Mouse (Mus musculus) MEL (cell line): ENCODE data around the gene Tyr. TPM values are rescaled to one million over a fixed set of nuclear protein-coding genes. Genes with fewer than 3 reads are reported as not detected.

Experiments
- DNase-seq: peaks from one replicate; pipeline ENCODE4 v3.0.0; 2011; ENCODE audit warnings: low read depth, low spot score
- H3K27ac ChIP-seq: 2 replicates; pipeline ENCODE4 v1.5.1; 2012; ENCODE audit warnings: low read depth, mild to moderate bottlenecking, control low read depth, low read length, moderate library complexity; ENCODE audit not compliant: control insufficient read depth
- H3K27me3 ChIP-seq, 2 experiments: fragments of 150-350 bp in 1 of 2; sonication (generic) in 1 of 2; 2 replicates each; pipeline ENCODE4 v1.6.1; 2012; ENCODE audit warnings: low read length in 2 of 2, mild to moderate bottlenecking in 2 of 2, improper control_type of control experiment in 1 of 2, moderate library complexity in 1 of 2; ENCODE audit not compliant: insufficient read depth in 2 of 2, control insufficient read depth in 1 of 2
- H3K36me3 ChIP-seq, 2 experiments: 2 replicates each; pipeline ENCODE4 v1.6.1; 2012 to 2014; ENCODE audit warnings: low read length in 2 of 2, improper control_type of control experiment in 1 of 2, inconsistent platforms in 1 of 2, mild to moderate bottlenecking in 1 of 2; ENCODE audit not compliant: insufficient read depth in 2 of 2, control insufficient read depth in 1 of 2
- H3K4me1 ChIP-seq, 2 experiments: fragments of 150-350 bp in 1 of 2; sonication (generic) in 1 of 2; 2 replicates each; pipeline ENCODE4 v1.6.1; 2012; ENCODE audit warnings: low read length in 2 of 2, improper control_type of control experiment in 1 of 2, mild to moderate bottlenecking in 1 of 2; ENCODE audit not compliant: insufficient read depth in 2 of 2, control insufficient read depth in 1 of 2
- H3K4me3 ChIP-seq, 2 experiments: fragments of 150-350 bp in 1 of 2; sonication (generic) in 1 of 2; 2 replicates each; pipeline ENCODE4 v1.5.1; 2012; ENCODE audit warnings: low read depth in 2 of 2, low read length in 2 of 2, mild to moderate bottlenecking in 2 of 2, moderate library complexity in 2 of 2, control low read depth in 1 of 2, improper control_type of control experiment in 1 of 2; ENCODE audit not compliant: control insufficient read depth in 1 of 2, insufficient read depth in 1 of 2
- H3K79me2 ChIP-seq: 2 replicates; pipeline ENCODE4 v1.6.1; 2012; ENCODE audit warnings: mild to moderate bottlenecking, low read length, moderate library complexity; ENCODE audit not compliant: control insufficient read depth, poor library complexity, insufficient read depth
- H3K9ac ChIP-seq: 2 replicates; pipeline ENCODE4 v1.6.1; 2012; ENCODE audit warnings: low read depth, mild to moderate bottlenecking, control low read depth, low read length, moderate library complexity; ENCODE audit not compliant: control insufficient read depth, poor library complexity, severe bottlenecking
- H3K9me3 ChIP-seq: fragments of 150-350 bp; sonication (generic); replicated peaks from 2 replicates; pipeline ENCODE4 v1.6.1; 2012; ENCODE audit warnings: mild to moderate bottlenecking, low read length, improper control_type of control experiment, moderate library complexity; ENCODE audit not compliant: insufficient read depth
- BHLHE40 ChIP-seq: IDR thresholded peaks from 2 replicates; pipeline ENCODE4 v1.6.1; 2012; ENCODE audit warnings: low read depth, mild to moderate bottlenecking, inconsistent platforms, low read length, improper control_type of control experiment, borderline replicate concordance
- ELF1 ChIP-seq: IDR thresholded peaks from 2 replicates; pipeline ENCODE4 v1.6.1; 2014; ENCODE audit warnings: low read depth, mild to moderate bottlenecking, inconsistent platforms, low read length, improper control_type of control experiment, moderate library complexity
- ETS1 ChIP-seq: IDR thresholded peaks from 2 replicates; pipeline ENCODE4 v1.6.1; 2012; ENCODE audit warnings: low read depth, mild to moderate bottlenecking, inconsistent platforms, low read length, improper control_type of control experiment, moderate library complexity
- HCFC1 ChIP-seq: IDR thresholded peaks from 2 replicates; pipeline ENCODE4 v1.6.1; 2012; ENCODE audit warnings: low read depth, mild to moderate bottlenecking, inconsistent platforms, low read length, improper control_type of control experiment, moderate library complexity
- MAFK ChIP-seq: IDR thresholded peaks from 2 replicates; pipeline ENCODE4 v1.6.1; 2011; ENCODE audit warnings: low read depth, mild to moderate bottlenecking, low read length, improper control_type of control experiment, borderline replicate concordance
- MAX ChIP-seq: IDR thresholded peaks from 2 replicates; pipeline ENCODE4 v1.6.1; 2011; ENCODE audit warnings: low read length, improper control_type of control experiment
- MAZ ChIP-seq: IDR thresholded peaks from 2 replicates; pipeline ENCODE4 v1.6.1; 2012; ENCODE audit warnings: low read depth, mild to moderate bottlenecking, inconsistent platforms, low read length, improper control_type of control experiment
- MEF2A ChIP-seq: IDR thresholded peaks from 2 replicates; pipeline ENCODE4 v1.6.1; 2014; ENCODE audit warnings: low read depth, mild to moderate bottlenecking, inconsistent platforms, low read length, improper control_type of control experiment; ENCODE audit not compliant: poor library complexity, insufficient replicate concordance, severe bottlenecking; ENCODE audit errors: extremely low read depth
- MXI1 ChIP-seq: IDR thresholded peaks from 2 replicates; pipeline ENCODE4 v1.6.1; 2011; ENCODE audit warnings: mild to moderate bottlenecking, low read depth, low read length, improper control_type of control experiment
- MYB ChIP-seq: IDR thresholded peaks from 2 replicates; pipeline ENCODE4 v1.6.1; 2011; ENCODE audit warnings: mild to moderate bottlenecking, low read depth, low read length, improper control_type of control experiment
- MYC ChIP-seq: IDR thresholded peaks from 2 replicates; pipeline ENCODE4 v1.6.1; 2011; ENCODE audit warnings: low read depth, mild to moderate bottlenecking, low read length, improper control_type of control experiment, moderate library complexity
- NELFE ChIP-seq: IDR thresholded peaks from 2 replicates; pipeline ENCODE4 v1.6.1; 2011; ENCODE audit warnings: low read depth, low read length, improper control_type of control experiment
- RCOR1 ChIP-seq: IDR thresholded peaks from 2 replicates; pipeline ENCODE4 v1.6.1; 2012; ENCODE audit warnings: low read depth, mild to moderate bottlenecking, inconsistent platforms, low read length, improper control_type of control experiment
- SIN3A ChIP-seq: IDR thresholded peaks from 2 replicates; pipeline ENCODE4 v1.6.1; 2012; ENCODE audit warnings: low read length, improper control_type of control experiment, inconsistent platforms
- TBP ChIP-seq: IDR thresholded peaks from 2 replicates; pipeline ENCODE4 v1.8.0; 2011; ENCODE audit warnings: low read depth, low read length, improper control_type of control experiment
- TCF12 ChIP-seq: IDR thresholded peaks from 2 replicates; pipeline ENCODE4 v1.6.1; 2014; ENCODE audit warnings: low read depth, mild to moderate bottlenecking, inconsistent platforms, low read length, improper control_type of control experiment, moderate library complexity
- UBTF ChIP-seq: IDR thresholded peaks from 2 replicates; pipeline ENCODE4 v1.6.1; 2012; ENCODE audit warnings: low read depth, mild to moderate bottlenecking, inconsistent platforms, low read length, improper control_type of control experiment, moderate library complexity, borderline replicate concordance; ENCODE audit not compliant: insufficient read depth
- USF1 ChIP-seq: IDR thresholded peaks from 2 replicates; pipeline ENCODE4 v1.6.1; 2014; ENCODE audit warnings: low read depth, mild to moderate bottlenecking, inconsistent platforms, low read length, improper control_type of control experiment, moderate library complexity
- ZC3H11A ChIP-seq: IDR thresholded peaks from 2 replicates; pipeline ENCODE4 v1.6.1; 2012; ENCODE audit warnings: low read depth, mild to moderate bottlenecking, inconsistent platforms, low read length, improper control_type of control experiment
- polyA plus RNA-seq, 2 experiments: library from polyadenylated mRNA; stranded (reverse) in 1 of 2; unstranded in 1 of 2; fragments of >175 nt in 1 of 2; fragments of >200 nt in 1 of 2; gene quantifications; 2 replicates each; pipeline versions ENCODE4 v1.2.1 to v1.2.4; 2012; ENCODE audit warnings: low replicate concordance in 2 of 2, low read depth in 1 of 2; ENCODE audit not compliant: insufficient read length in 2 of 2, insufficient read depth in 1 of 2, missing spikeins in 1 of 2
- total RNA-seq: library from RNA; depleted of rRNA; stranded (reverse); fragments of 300-350 nt; gene quantifications from 2 replicates; pipeline ENCODE4 v1.2.3, GENCODE M21; 2012; rRNA removed

The Tyr gene
- total RNA-seq (not detected in 2 replicates), polyA plus RNA-seq (not detected)

GRCm38 (mm10) chr7:87493412-87493811 is at the start of gene Tyr:
Gene Tyr, minus strand, starts transcription at chr7:87493512.
- no peaks in the 10 kb centered on the region for H3K9me3 ChIP-seq
- DNase-seq = no peak
- no peaks in the 10 kb centered on the region for H3K79me2 ChIP-seq
- no peak within 1 kb of the TSS for H3K9ac ChIP-seq
- TF ChIP-seq MAZ (no peak), BHLHE40 (no peak), TCF12 (no peak), TBP (no peak), USF1 (no peak), ETS1 (no peak), NELFE (no peak), MYB (no peak), HCFC1 (no peak), ZC3H11A (no peak), MAFK (no peak), MEF2A (no peak), SIN3A (no peak), UBTF (no peak), RCOR1 (no peak), MYC (no peak), ELF1 (no peak), MXI1 (no peak), MAX (no peak)
- TF ChIP-seq, all 39 proteins: peak for 0
- Histone ChIP-seq H3K4me1 (no peaks in the 10 kb centered on the region), H3K36me3 (no peaks in the 10 kb centered on the region), H3K27me3 (no peaks in the 10 kb centered on the region), H3K4me3 (no peak within 1 kb of the TSS), H3K27ac (no peak within 1 kb of the TSS)

- H3K27me3 ChIP-seq = no peaks in the 10 kb centered on the region
- no peaks in the 10 kb centered on the region for H3K9me3 ChIP-seq
- H3K4me3 ChIP-seq = no peak overlapping the region
- H3K9ac ChIP-seq = no peak overlapping the region
- H3K27ac ChIP-seq = no peak overlapping the region
- no peak for TF ChIP-seq TCF12
- H3K79me2 ChIP-seq = no peaks in the 10 kb centered on the region
- no peak for DNase-seq
- no peaks in the 10 kb centered on the region for H3K4me1 ChIP-seq
- H3K36me3 ChIP-seq = no peaks in the 10 kb centered on the region
Measured at GRCm38 (mm10) chr7:87539031-87539430, 45.7 kb upstream of the Tyr start.
